Mouse (Mus musculus): ENCODE results near the gene Hist1h2bg. TPM values are rescaled to one million over a fixed set of nuclear protein-coding genes. Genes with fewer than 3 reads are reported as not detected.
"Not testable (repeated sequence)": the region's sequence is repeated elsewhere in the genome, so short reads cannot be mapped to it uniquely, and the experiment has no call there.

Gene Hist1h2bg
- total RNA-seq, 4 experiments from 2014 or later: 55.2 to 81.2 (median 75.0) TPM

- DNase-seq: not testable (repeated sequence)
Measured at GRCm38 (mm10) chr13:23539821-23540220, 31.4 kb upstream of the Hist1h2bg start.

- DNase-seq: no peak
Measured at GRCm38 (mm10) chr13:23541497-23541896, 29.7 kb upstream of the Hist1h2bg start.

GRCm38 (mm10) chr13:23542225-23542980 is 28.8 kb upstream of the Hist1h2bg start:
- DNase-seq: not testable (repeated sequence)

GRCm38 (mm10) chr13:23542999-23543607 is 28.1 kb upstream of the Hist1h2bg start, which contains the start of gene Hist1h2bh:
Gene Hist1h2bh (minus strand): TSS chr13:23543392.
- peak; percentile 79 for DNase-seq

- peak; percentile 54 for DNase-seq
Measured at GRCm38 (mm10) chr13:23543965-23544786, 27.0 kb upstream of the Hist1h2bg start, which contains the start of gene Hist1h3f. Gene Hist1h3f (plus strand): TSS chr13:23544052.

GRCm38 (mm10) chr13:23544787-23545120 is 26.4 kb upstream of the Hist1h2bg start:
- DNase-seq: not testable (repeated sequence)

GRCm38 (mm10) chr13:23546694-23547093 is 24.5 kb upstream of the Hist1h2bg start:
- no peak for DNase-seq

GRCm38 (mm10) chr13:23550761-23551145 is 20.4 kb upstream of the Hist1h2bg start:
- DNase-seq: no peak

- DNase-seq: peak; percentile 81
Measured at GRCm38 (mm10) chr13:23551146-23551834, 19.9 kb upstream of the Hist1h2bg start, which contains the start of gene Hist1h4f. Gene Hist1h4f (minus strand): TSS chr13:23551648.

- DNase-seq: no peak
Measured at GRCm38 (mm10) chr13:23551931-23552914, 19.0 kb upstream of the Hist1h2bg start.

- DNase-seq: no peak
Measured at GRCm38 (mm10) chr13:23552962-23553361, 18.2 kb upstream of the Hist1h2bg start, which contains the start of gene Hist1h1d. Gene Hist1h1d (plus strand): TSS chr13:23553262.

- no peak for DNase-seq
Measured at GRCm38 (mm10) chr13:23554393-23554792, 16.8 kb upstream of the Hist1h2bg start.

GRCm38 (mm10) chr13:23554925-23555838 is 16.0 kb upstream of the Hist1h2bg start:
- DNase-seq: peak; percentile 67

GRCm38 (mm10) chr13:23555839-23556416 is 15.3 kb upstream of the Hist1h2bg start:
- DNase-seq: peak; percentile 61

- no peak for DNase-seq
Measured at GRCm38 (mm10) chr13:23556906-23557305, 14.3 kb upstream of the Hist1h2bg start.

- DNase-seq: not testable (repeated sequence)
Measured at GRCm38 (mm10) chr13:23560699-23561098, 10.5 kb upstream of the Hist1h2bg start.

- DNase-seq: not testable (repeated sequence)
Measured at GRCm38 (mm10) chr13:23561531-23561882, 9.7 kb upstream of the Hist1h2bg start.

GRCm38 (mm10) chr13:23561883-23562659 is 9.1 kb upstream of the Hist1h2bg start, which contains the start of gene Hist1h3e:
Gene Hist1h3e (minus strand): TSS chr13:23562369.
- peak; percentile 94 for DNase-seq
